15 mouse cellular contexts compared by ENCODE assay signal in the genomic region with DNA sequence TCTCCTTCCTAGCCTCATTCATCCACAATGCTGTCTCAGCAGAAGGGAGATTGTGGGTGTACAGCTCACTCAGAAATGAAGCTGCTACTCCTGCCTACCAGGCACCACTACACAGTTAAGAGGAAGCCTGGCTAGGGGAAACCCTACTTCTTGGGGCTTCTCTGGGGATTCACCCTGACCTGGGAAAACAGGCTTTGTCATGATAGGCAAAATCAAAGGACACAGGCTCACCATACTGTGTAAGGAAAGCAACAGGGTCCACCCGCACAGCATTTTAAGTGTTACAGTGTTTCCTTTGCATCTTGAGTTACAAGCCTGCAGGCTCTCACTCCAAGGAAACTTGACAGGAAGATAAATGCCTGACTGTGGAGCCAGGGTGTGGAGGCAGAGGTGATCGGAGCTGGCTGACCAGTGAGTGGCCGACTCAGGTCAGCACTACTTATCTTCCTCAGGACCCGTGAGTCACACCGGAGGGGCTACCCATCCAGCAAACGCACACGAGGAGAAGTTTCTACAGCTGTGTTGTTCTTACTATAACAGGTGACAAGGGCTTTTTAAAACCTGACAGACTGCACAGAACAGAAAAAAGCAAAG. TPM values are rescaled to one million over a fixed set of nuclear protein-coding genes. Genes with fewer than 3 reads are reported as not detected.
DNase-seq lines count a peak whose midpoint lies in the region; ATAC-seq lines count a peak whose summit lies in the region.
"Had no signal": no experiment of that assay in that cellular context is flagged by ENCODE, and none has a peak within 500 bp of the region (broad histone marks: within the 10 kb centered on the region; RNA-seq: fewer than 3 reads in every experiment).

No protein-coding gene starts in this region.

- intact Hi-C loops in heart, postnatal 10 days (cut with DNase I): loop anchor here (5.0 kb wide), 1 partner anchor 287 kb away; no protein-coding TSS in a partner anchor

- H3K4me3 ChIP-seq in heart, embryonic 10.5 days: no peak overlapping the region
- H3K4me3 ChIP-seq in kidney, embryonic 14.5 days (ENCODE audit: low read length): no peak overlapping the region
- H3K4me3 ChIP-seq: embryonic facial prominence, embryonic 10.5 days; forebrain, embryonic 15.5 days; liver, embryonic 15.5 days; lung, embryonic 15.5 days; megakaryocyte, embryonic 14.5 days; neural tube, embryonic 13.5 days had no signal

- peaks cover 48% of the 10 kb centered on the region for H3K4me1 ChIP-seq in heart, embryonic 10.5 days
- H3K4me1 ChIP-seq in kidney, embryonic 14.5 days (ENCODE audit: control insufficient read depth, insufficient read depth, low read length): peaks cover 21% of the 10 kb centered on the region; the same call in 1 of the 2 replicates
- H3K4me1 ChIP-seq: forebrain, embryonic 15.5 days; lung, embryonic 15.5 days had no signal

- 16% methylated on average over 7 of the region's 7 CpGs for WGBS in heart, embryonic 10.5 days
- 7% methylated on average over 7 of the region's 7 CpGs for WGBS in kidney, embryonic 14.5 days

- no peaks in the 10 kb centered on the region for H3K27me3 ChIP-seq in heart, embryonic 10.5 days (ENCODE audit: insufficient read depth, poor library complexity, severe bottlenecking)
- H3K27me3 ChIP-seq in kidney, embryonic 14.5 days (ENCODE audit: control insufficient read depth, insufficient read depth, low read length): no peaks in the 10 kb centered on the region
- H3K27me3 ChIP-seq: forebrain, embryonic 15.5 days; liver, embryonic 15.5 days; lung, embryonic 15.5 days; neural tube, embryonic 13.5 days had no signal

- no peak for DNase-seq in heart, embryonic 10.5 days (ENCODE audit: low spot score)
- no peak for DNase-seq in heart, postnatal 10 days
- DNase-seq in kidney, adult 11 months: no peak
- peak; percentile 18 for DNase-seq in testis, postnatal 14 days (ENCODE audit: low spot score)
- no peak for DNase-seq in testis, postnatal 10 days (ENCODE audit: low spot score)
- DNase-seq in right cerebral cortex, postnatal 25 days: no peak
- no peak for DNase-seq in liver

- H3K27ac ChIP-seq in heart, embryonic 10.5 days: peak overlapping the region; percentile 43; the same call in 1 of the 2 replicates
- peak overlapping the region; percentile 38; the same call in 1 of the 2 replicates for H3K27ac ChIP-seq in kidney, embryonic 14.5 days (ENCODE audit: low read depth, low read length)
- H3K27ac ChIP-seq: embryonic facial prominence, embryonic 10.5 days; forebrain, embryonic 15.5 days; hindbrain, embryonic 14.5 days; liver, embryonic 15.5 days; lung, embryonic 15.5 days; neural tube, embryonic 13.5 days had no signal

- ATAC-seq in kidney, embryonic 14.5 days (ENCODE audit: low FRiP score, low TSS enrichment): peak; percentile 83
- ATAC-seq: forebrain, embryonic 15.5 days had no signal

- peaks cover 19% of the 10 kb centered on the region; the same call in 1 of the 2 replicates for H3K36me3 ChIP-seq in heart, embryonic 10.5 days
- H3K36me3 ChIP-seq in kidney, embryonic 14.5 days (ENCODE audit: control insufficient read depth, insufficient read depth, low read length): peaks cover 7% of the 10 kb centered on the region; the same call in 1 of the 2 replicates
- H3K36me3 ChIP-seq: forebrain, embryonic 15.5 days; liver, embryonic 15.5 days; lung, embryonic 15.5 days had no signal

- no peaks in the 10 kb centered on the region for H3K9me3 ChIP-seq in heart, embryonic 10.5 days
- no peaks in the 10 kb centered on the region for H3K9me3 ChIP-seq in kidney, embryonic 14.5 days (ENCODE audit: control insufficient read depth, low read length)
- H3K9me3 ChIP-seq: embryonic facial prominence, embryonic 10.5 days; forebrain, embryonic 15.5 days; liver, embryonic 15.5 days; lung, embryonic 15.5 days; neural tube, embryonic 13.5 days had no signal

- no peak overlapping the region for H3K4me2 ChIP-seq in kidney, embryonic 14.5 days (replicated peaks; ENCODE audit: low read depth, low read length)
- H3K4me2 ChIP-seq: forebrain, embryonic 15.5 days; hindbrain, embryonic 14.5 days; liver, embryonic 15.5 days; lung, embryonic 15.5 days; neural tube, embryonic 13.5 days had no signal

- no peak overlapping the region for H3K9ac ChIP-seq in kidney, embryonic 14.5 days (ENCODE audit: low read depth, low read length)
- H3K9ac ChIP-seq: forebrain, embryonic 15.5 days; hindbrain, embryonic 14.5 days; liver, embryonic 15.5 days; lung, embryonic 15.5 days; neural tube, embryonic 13.5 days had no signal

RNA-seq across cellular contexts. Expression of a gene that starts 38.7 kb away (rescaled TPM):
- polyA plus RNA-seq in heart, embryonic 10.5 days (2016; fragmentation: Nextera tagmentation; extraction: Ambion mirVana): 117 and 143 TPM in 2 replicates
- total RNA-seq in heart, postnatal 10 days (2021): 10 to 100 TPM; 11.6 to 20.0 TPM
- 72.6 and 135 TPM in 2 replicates for polyA plus RNA-seq in kidney, embryonic 14.5 days (2014; fragmentation: Nextera tagmentation; extraction: Ambion mirVana)
